Mouse (Mus musculus) ES-E14 (cell line): ENCODE measurements around the gene Ada. TPM values are rescaled to one million over a fixed set of nuclear protein-coding genes. Genes with fewer than 3 reads are reported as not detected.

Experiments
- DNase-seq: peaks from one replicate; pipeline ENCODE4 v3.0.0-alpha.2; 2013; ENCODE audit warnings: low read depth, low spot score
- H3K27ac ChIP-seq: 2 replicates; pipeline ENCODE4 v1.5.1; 2012; ENCODE audit warnings: low read depth, mild to moderate bottlenecking, low read length, moderate library complexity, mixed read lengths; ENCODE audit not compliant: poor library complexity, insufficient read depth, severe bottlenecking
- H3K36me3 ChIP-seq: 2 replicates; pipeline ENCODE4 v1.6.1; 2012; ENCODE audit warnings: mild to moderate bottlenecking, low read length, moderate library complexity, mixed read lengths; ENCODE audit not compliant: control insufficient read depth, poor library complexity, insufficient read depth, severe bottlenecking
- H3K4me1 ChIP-seq, 2 experiments: fragments of 150-350 bp in 1 of 2; sonication (generic) in 1 of 2; 2 replicates each; pipeline ENCODE4 v1.6.1; 2012; ENCODE audit warnings: low read length in 2 of 2, mild to moderate bottlenecking in 1 of 2, mixed read lengths in 1 of 2; ENCODE audit not compliant: control insufficient read depth in 2 of 2, insufficient read depth in 2 of 2, poor library complexity in 1 of 2
- H3K4me3 ChIP-seq, 2 experiments: fragments of 150-350 bp in 1 of 2; sonication (generic) in 1 of 2; 2 replicates each; pipeline ENCODE4 v1.5.1; 2012; ENCODE audit warnings: low read length in 2 of 2, low read depth in 1 of 2, mild to moderate bottlenecking in 1 of 2, mixed read lengths in 1 of 2; ENCODE audit not compliant: insufficient read depth in 1 of 2, poor library complexity in 1 of 2, severe bottlenecking in 1 of 2
- H3K9ac ChIP-seq: 2 replicates; pipeline ENCODE4 v1.6.1; 2012; ENCODE audit warnings: low read depth, mild to moderate bottlenecking, low read length, mixed read lengths; ENCODE audit not compliant: poor library complexity, insufficient read depth, severe bottlenecking
- H3K9me3 ChIP-seq: fragments of 150-350 bp; sonication (generic); 2 replicates; pipeline ENCODE4 v1.6.1; 2012; ENCODE audit warnings: low read depth, mild to moderate bottlenecking, low read length; ENCODE audit not compliant: control insufficient read depth, insufficient read depth
- CHD2 ChIP-seq: IDR thresholded peaks from 2 replicates; pipeline ENCODE4 v1.6.1; 2014; ENCODE audit warnings: mild to moderate bottlenecking, low read depth, low read length, inconsistent platforms
- HCFC1 ChIP-seq: IDR thresholded peaks from 2 replicates; pipeline ENCODE4 v1.6.1; 2012; ENCODE audit warnings: low read length, inconsistent platforms, borderline replicate concordance; ENCODE audit not compliant: insufficient read depth
- MAFK ChIP-seq: IDR thresholded peaks from 2 replicates; pipeline ENCODE4 v1.6.1; 2014; ENCODE audit warnings: mild to moderate bottlenecking, low read depth, low read length, inconsistent platforms; ENCODE audit not compliant: insufficient read depth
- ZC3H11A ChIP-seq: IDR thresholded peaks from 2 replicates; pipeline ENCODE4 v1.6.1; 2012; ENCODE audit warnings: low read depth, mild to moderate bottlenecking, inconsistent platforms, low read length, borderline replicate concordance
- ZNF384 ChIP-seq: IDR thresholded peaks from 2 replicates; pipeline ENCODE4 v1.6.1; 2012; ENCODE audit warnings: low read depth, low read length, inconsistent platforms
- in situ Hi-C, 2 experiments: fragments of 600-800 bp; cut with MboI; formaldehyde crosslinking; loops; one replicate each; pipeline ENCODE4 v1.15.1; 2025; ENCODE audit warnings: low sequenced_read_pairs in 2 of 2, inconsistent platforms in 1 of 2; ENCODE audit not compliant: unreplicated experiment in 2 of 2
- total RNA-seq: library from RNA; depleted of rRNA; stranded (reverse); fragments of 300-350 nt; gene quantifications from 2 replicates; pipeline ENCODE4 v1.2.3, GENCODE M21; 2012

Gene Ada
- total RNA-seq, 1 experiment = 13.7 TPM

- Histone ChIP-seq H3K9ac (no peak overlapping the region), H3K9me3 (no peaks in the 10 kb centered on the region), H3K4me3 (no peak overlapping the region), H3K27ac (no peak overlapping the region), H3K4me1 (no peaks in the 10 kb centered on the region), H3K36me3 (no peaks in the 10 kb centered on the region; the same call in 1 of the 2 replicates)
- in situ Hi-C loops = loop anchor here in 1 of 2 experiments (10.0 kb wide), 1 partner anchor 184 kb away; no protein-coding TSS in a partner anchor
- DNase-seq = peak; percentile 51
- TF ChIP-seq HCFC1 = no peak
- peak; percentile 66; the same call in 1 of the 2 replicates for TF ChIP-seq ZC3H11A
Observed at GRCm38 (mm10) chr2:163718951-163719603, 31.0 kb downstream of the Ada start.

- H3K9me3 ChIP-seq = no peaks in the 10 kb centered on the region
- DNase-seq = no peak
- in situ Hi-C loops = loop anchor here in 1 of 2 experiments (10.0 kb wide), 1 partner anchor 184 kb away; no protein-coding TSS in a partner anchor
- no peaks in the 10 kb centered on the region for H3K36me3 ChIP-seq
- H3K4me3 ChIP-seq = no peak overlapping the region
- TF ChIP-seq CHD2 (no peak), ZC3H11A (no peak), HCFC1 (no peak), MAFK (no peak), ZNF384 (no peak)
- H3K27ac ChIP-seq = no peak overlapping the region
- no peak overlapping the region for H3K9ac ChIP-seq
- H3K4me1 ChIP-seq = no peaks in the 10 kb centered on the region
Observed at GRCm38 (mm10) chr2:163718526-163718925, 31.5 kb downstream of the Ada start.

- Histone ChIP-seq H3K36me3 (no peaks in the 10 kb centered on the region), H3K4me1 (no peaks in the 10 kb centered on the region), H3K27ac (no peak overlapping the region), H3K4me3 (no peak overlapping the region), H3K9me3 (no peaks in the 10 kb centered on the region), H3K9ac (no peak overlapping the region)
- in situ Hi-C loops = loop anchor here in 1 of 2 experiments (10.0 kb wide), 1 partner anchor 182 kb away; no protein-coding TSS in a partner anchor
- no peak for DNase-seq
- TF ChIP-seq CHD2 (no peak), ZNF384 (no peak), MAFK (no peak), ZC3H11A (no peak), HCFC1 (no peak)
Observed at GRCm38 (mm10) chr2:163716853-163717252, 33.2 kb downstream of the Ada start.

- H3K4me1 ChIP-seq = no peaks in the 10 kb centered on the region
- no peak overlapping the region for H3K4me3 ChIP-seq
- TF ChIP-seq MAFK (no peak), HCFC1 (no peak), ZNF384 (no peak)
- no peak overlapping the region for H3K27ac ChIP-seq
- DNase-seq = no peak
- in situ Hi-C loops = loop anchor here in 1 of 2 experiments (10.0 kb wide), 1 partner anchor 182 kb away; no protein-coding TSS in a partner anchor
- H3K9me3 ChIP-seq = no peaks in the 10 kb centered on the region
- H3K36me3 ChIP-seq = no peaks in the 10 kb centered on the region
- H3K9ac ChIP-seq = no peak overlapping the region
Observed at GRCm38 (mm10) chr2:163716448-163716847, 33.6 kb downstream of the Ada start.
